In the genomic region with DNA sequence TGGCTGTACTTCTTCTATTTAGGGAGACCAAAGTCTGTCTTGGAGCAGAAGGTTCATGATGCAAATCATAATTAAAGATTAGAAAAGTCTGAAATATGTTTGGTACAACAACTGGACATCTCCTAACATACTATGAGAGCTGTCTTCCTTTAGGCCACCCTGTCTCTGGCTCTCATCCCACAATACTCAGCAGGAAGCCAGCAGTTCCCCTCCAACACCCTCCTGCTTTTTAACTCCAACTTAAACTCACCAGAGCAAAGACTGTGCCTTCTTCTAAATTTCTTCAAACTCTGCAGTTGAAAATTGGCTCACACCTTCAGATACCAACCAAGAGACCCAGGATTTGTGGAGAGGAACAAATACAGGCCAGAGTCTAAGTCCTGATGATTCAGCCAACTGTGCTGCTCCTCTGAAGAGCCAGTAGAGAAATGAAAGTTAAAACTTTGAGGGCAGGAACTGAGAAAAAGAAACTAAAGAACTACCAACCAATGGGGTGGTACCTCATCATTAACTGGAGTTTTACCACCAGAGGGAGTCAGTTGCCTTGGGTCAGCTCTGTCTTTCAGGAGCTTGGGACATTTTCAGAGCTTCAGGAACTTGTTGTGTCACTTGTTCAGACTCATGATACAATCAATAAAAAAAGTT, we compare ENCODE assay signal across 8 mouse cellular contexts. TPM values are rescaled to one million over a fixed set of nuclear protein-coding genes. Genes with fewer than 3 reads are reported as not detected.
A peak's percentile ranks its signal among the peaks of the same experiment; 100 is the strongest.
DNase-seq lines count a peak whose midpoint lies in the region; ATAC-seq and TF ChIP-seq lines count a peak whose summit lies in the region.
"Not testable (repeated sequence)": the region's sequence is repeated elsewhere in the genome, so short reads cannot be mapped to it uniquely, and the experiment has no call there.

A gene (minus strand): TSS at position 429 of the 645 bp plus-strand sequence.

- H3K27me3 ChIP-seq in kidney, embryonic 15.5 days; liver, postnatal 0 days (ENCODE audit: insufficient read depth, low read length); stomach, embryonic 15.5 days (replicated peaks): not testable (repeated sequence)

- H3K4me2 ChIP-seq in kidney, embryonic 15.5 days; stomach, embryonic 15.5 days: not testable (repeated sequence)
- peak within 1 kb of the TSS; percentile 50 for H3K4me2 ChIP-seq in liver, postnatal 0 days (ENCODE audit: low read depth, low read length)

- TF ChIP-seq CTCF in liver, postnatal 0 days (IDR thresholded peaks at IDR 0.05; ENCODE audit: low read depth), result peak; percentile 58

- not testable (repeated sequence) for H3K36me3 ChIP-seq in kidney, embryonic 15.5 days; liver, postnatal 0 days (replicated peaks; ENCODE audit: insufficient read depth, low read length); stomach, embryonic 15.5 days

- DNase-seq in CD4-positive helper T cell, adult 2 months (ENCODE audit: low read depth, low spot score), result peak; percentile 54
- not testable (repeated sequence) for DNase-seq in adrenal gland, postnatal 25 days; liver, postnatal 0 days
- peak; percentile 2 to 7 for DNase-seq in heart, postnatal 10 days

- not testable (repeated sequence) for H3K9ac ChIP-seq in kidney, embryonic 15.5 days; liver, postnatal 0 days (replicated peaks); stomach, embryonic 15.5 days

- intact Hi-C loops in heart, postnatal 10 days (cut with DNase I), result not testable (repeated sequence)

- H3K9me3 ChIP-seq in kidney, embryonic 15.5 days (replicated peaks); liver, postnatal 0 days (ENCODE audit: low read length); stomach, embryonic 15.5 days: not testable (repeated sequence)

- not testable (repeated sequence) for TF ChIP-seq EP300 in liver, postnatal 0 days (IDR thresholded peaks at IDR 0.05; ENCODE audit: low read depth)

- not testable (repeated sequence) for H3K27ac ChIP-seq in kidney, embryonic 15.5 days; stomach, embryonic 15.5 days
- H3K27ac ChIP-seq in liver, postnatal 0 days (ENCODE audit: low read depth), result 0 out of 2 replicates have a peak within 1 kb of the TSS, but pooled peaks have one; percentile 25

- not testable (repeated sequence) for H3K4me3 ChIP-seq in kidney, embryonic 15.5 days (replicated peaks); stomach, embryonic 15.5 days (replicated peaks)
- H3K4me3 ChIP-seq in liver, postnatal 0 days (ENCODE audit: low read depth, low read length), result peak within 1 kb of the TSS; percentile 28

- not testable (repeated sequence) for H3K4me1 ChIP-seq in kidney, embryonic 15.5 days; liver, postnatal 0 days (ENCODE audit: insufficient read depth); stomach, embryonic 15.5 days

- peak; percentile 69 for ATAC-seq in frontal cortex, adult (ENCODE audit: low TSS enrichment)
- 0 out of 2 replicates have a peak, but pooled peaks have one; percentile 33 for ATAC-seq in kidney, embryonic 15.5 days (replicated peaks; ENCODE audit: low FRiP score)
- ATAC-seq in liver, postnatal 0 days, result peak; percentile 93
- peak; percentile 100 for ATAC-seq in megakaryocyte-erythroid progenitor cell, adult 5-6 weeks (replicated peaks; ENCODE audit: low FRiP score, low TSS enrichment, poor library complexity, severe bottlenecking)
- ATAC-seq in stomach, embryonic 15.5 days (ENCODE audit: insufficient read depth, low FRiP score, low read depth), result peak; percentile 60; the same call in 1 of the 2 replicates

RNA-seq across cellular contexts. Expression of the gene that starts here (rescaled TPM):
- 7.9 and 11.3 TPM in 2 replicates for total RNA-seq in adrenal gland, postnatal 25 days (2021)
- total RNA-seq in heart, postnatal 10 days (2021), result under 1 TPM; 0.26 to 0.67 TPM
- 0.31 and 0.45 TPM in 2 replicates for polyA plus RNA-seq in kidney, embryonic 15.5 days (2015; fragmentation: Nextera tagmentation; extraction: Ambion mirVana)
- polyA plus RNA-seq in liver, postnatal 0 days (2015; fragmentation: Nextera tagmentation; extraction: Ambion mirVana), result 1.9 and 2.1 TPM in 2 replicates
- 3.2 and 9.3 TPM in 2 replicates for total RNA-seq in megakaryocyte-erythroid progenitor cell, adult 5-6 weeks (2014; fragmentation: Nextera tagmentation)
- total RNA-seq in megakaryocyte-erythroid progenitor cell, adult 5-6 weeks (2017), result 5.0 and 8.8 TPM in 2 replicates
- 0.64 and 0.74 TPM in 2 replicates for polyA plus RNA-seq in stomach, embryonic 15.5 days (2015; fragmentation: Nextera tagmentation; extraction: Ambion mirVana)

Comparison
In these comparisons a context has a peak if more than half of its experiments do, and no peak if none do; other contexts are left out.
1. Peak in DNase-seq in heart, postnatal 10 days; RNA of the gene not detected or under 1 TPM.
2. Peak in ATAC-seq in kidney, embryonic 15.5 days; RNA of the gene not detected or under 1 TPM.
3. Peak in ATAC-seq in stomach, embryonic 15.5 days; RNA of the gene not detected or under 1 TPM.
4. ATAC-seq: peak in every context shown above with its lines; median percentile 100 in megakaryocyte-erythroid progenitor cell, adult 5-6 weeks; 93 in liver, postnatal 0 days; 69 in frontal cortex, adult; 60 in stomach, embryonic 15.5 days; 33 in kidney, embryonic 15.5 days.